Mouse (Mus musculus): ENCODE results near the gene Arhgef3.
"Not testable (repeated sequence)": the region's sequence is repeated elsewhere in the genome, so short reads cannot be mapped to it uniquely, and the experiment has no call there.

Gene Arhgef3

GRCm38 (mm10) chr14:27231974-27232780 is 117.5 kb downstream of the Arhgef3 start:
- peak; percentile 25 for DNase-seq (ENCODE audit: low spot score)

GRCm38 (mm10) chr14:27233056-27233455 is 118.4 kb downstream of the Arhgef3 start:
- no peak for DNase-seq (ENCODE audit: low spot score)

- no peak for DNase-seq (ENCODE audit: low spot score)
Observed at GRCm38 (mm10) chr14:27233656-27234055, 119.0 kb downstream of the Arhgef3 start.

- DNase-seq (ENCODE audit: low spot score): no peak
Observed at GRCm38 (mm10) chr14:27234270-27234840, 119.7 kb downstream of the Arhgef3 start.

GRCm38 (mm10) chr14:27235897-27236553 is 121.3 kb downstream of the Arhgef3 start:
- DNase-seq (ENCODE audit: low spot score): no peak

GRCm38 (mm10) chr14:27237522-27238187 is 123.0 kb downstream of the Arhgef3 start:
- DNase-seq (ENCODE audit: low spot score): no peak

- no peak for DNase-seq (ENCODE audit: low spot score)
Observed at GRCm38 (mm10) chr14:27238600-27239118, 124.0 kb downstream of the Arhgef3 start.

GRCm38 (mm10) chr14:27239551-27240091 is 124.9 kb downstream of the Arhgef3 start:
- DNase-seq (ENCODE audit: low spot score): no peak

- no peak for DNase-seq (ENCODE audit: low spot score)
Observed at GRCm38 (mm10) chr14:27242253-27242652, 127.6 kb downstream of the Arhgef3 start.

- DNase-seq (ENCODE audit: low spot score): no peak
Observed at GRCm38 (mm10) chr14:27242769-27243168, 128.1 kb downstream of the Arhgef3 start.

GRCm38 (mm10) chr14:27243585-27243984 is 128.9 kb downstream of the Arhgef3 start:
- no peak for DNase-seq (ENCODE audit: low spot score)

- DNase-seq (ENCODE audit: low spot score): no peak
Observed at GRCm38 (mm10) chr14:27244898-27245297, 130.2 kb downstream of the Arhgef3 start.

GRCm38 (mm10) chr14:27246424-27246823 is 131.7 kb downstream of the Arhgef3 start:
- no peak for DNase-seq (ENCODE audit: low spot score)

GRCm38 (mm10) chr14:27246948-27247347 is 132.2 kb downstream of the Arhgef3 start:
- not testable (repeated sequence) for DNase-seq (ENCODE audit: low spot score)

GRCm38 (mm10) chr14:27249121-27249520 is 134.4 kb downstream of the Arhgef3 start:
- DNase-seq (ENCODE audit: low spot score): no peak

- DNase-seq (ENCODE audit: low spot score): no peak
Observed at GRCm38 (mm10) chr14:27250281-27250789, 135.6 kb downstream of the Arhgef3 start.

- DNase-seq (ENCODE audit: low spot score): no peak
Observed at GRCm38 (mm10) chr14:27253391-27253790, 138.7 kb downstream of the Arhgef3 start.

GRCm38 (mm10) chr14:27262349-27262748 is 147.7 kb downstream of the Arhgef3 start:
- no peak for DNase-seq (ENCODE audit: low spot score)

- no peak for DNase-seq (ENCODE audit: low spot score)
Observed at GRCm38 (mm10) chr14:27266601-27267000, 151.9 kb downstream of the Arhgef3 start.

- DNase-seq (ENCODE audit: low spot score): no peak
Observed at GRCm38 (mm10) chr14:27268137-27268536, 153.4 kb downstream of the Arhgef3 start.

- DNase-seq (ENCODE audit: low spot score): no peak
Observed at GRCm38 (mm10) chr14:27268986-27269700, 154.4 kb downstream of the Arhgef3 start.
